Mouse (Mus musculus) C2C12 (cell line): ENCODE measurements around the gene Gm29776.

ENCODE experiments used
- CTCF ChIP-seq: IDR thresholded peaks from one replicate; pipeline ENCODE4 v1.5.1; 2011; ENCODE audit not compliant: control insufficient read depth, insufficient read depth, insufficient read length
- MAX ChIP-seq: IDR thresholded peaks from one replicate; pipeline ENCODE4 v1.6.1; 2011; ENCODE audit warnings: mild to moderate bottlenecking, control low read depth
- MYOG ChIP-seq: IDR thresholded peaks from one replicate; pipeline ENCODE4 v1.6.1; 2011; ENCODE audit not compliant: control insufficient read depth, insufficient read length; ENCODE audit errors: extremely low read depth

- TF ChIP-seq MAX (no peak), CTCF (no peak), MYOG (no peak)
Measured at GRCm38 (mm10) chr14:54728823-54729653, 30.4 kb upstream of the Gm29776 start.
